Mouse (Mus musculus): ENCODE measurements around the gene Wfdc9.

The Wfdc9 gene

GRCm38 (mm10) chr2:164656483-164656882 lies at the start of gene Wfdc9:
TSS of gene Wfdc9 (minus strand) at chr2:164656583.
- DNase-seq (ENCODE audit: low spot score in 2 of 2), result no peak

- DNase-seq (ENCODE audit: low spot score in 2 of 2), result no peak
These were observed 49.6 kb upstream of the Wfdc9 start for GRCm38 (mm10) chr2:164705991-164706390.

- no peak for DNase-seq (ENCODE audit: low spot score in 2 of 2)
These were observed 48.9 kb upstream of the Wfdc9 start for GRCm38 (mm10) chr2:164705328-164705727.

GRCm38 (mm10) chr2:164704235-164704634 lies 47.9 kb upstream of the Wfdc9 start:
- DNase-seq (ENCODE audit: low spot score in 2 of 2), result no peak

GRCm38 (mm10) chr2:164701761-164702160 lies 45.4 kb upstream of the Wfdc9 start:
- DNase-seq (ENCODE audit: low spot score in 2 of 2), result no peak

GRCm38 (mm10) chr2:164700959-164701358 lies 44.6 kb upstream of the Wfdc9 start:
- DNase-seq (ENCODE audit: low spot score in 2 of 2), result no peak

GRCm38 (mm10) chr2:164698201-164698600 lies 41.8 kb upstream of the Wfdc9 start, which contains the start of gene Spint4:
TSS of gene Spint4 (plus strand) at chr2:164698501.
- DNase-seq (ENCODE audit: low spot score in 2 of 2), result no peak

GRCm38 (mm10) chr2:164684807-164685206 lies 28.4 kb upstream of the Wfdc9 start, which contains the start of gene Wfdc13:
TSS of gene Wfdc13 (plus strand) at chr2:164685107.
- DNase-seq (ENCODE audit: low spot score in 2 of 2), result no peak

GRCm38 (mm10) chr2:164679906-164680305 lies 23.5 kb upstream of the Wfdc9 start:
- DNase-seq (ENCODE audit: low spot score in 2 of 2), result peak; percentile 4 to 8

- peak; percentile 56 to 68 for DNase-seq (ENCODE audit: low spot score in 2 of 2)
These were observed 22.7 kb upstream of the Wfdc9 start for GRCm38 (mm10) chr2:164678848-164679625.

GRCm38 (mm10) chr2:164676916-164677685 lies 20.7 kb upstream of the Wfdc9 start:
- no peak for DNase-seq (ENCODE audit: low spot score in 2 of 2)

GRCm38 (mm10) chr2:164676103-164676502 lies 19.7 kb upstream of the Wfdc9 start:
- DNase-seq (ENCODE audit: low spot score in 2 of 2), result no peak

GRCm38 (mm10) chr2:164673987-164674386 lies 17.6 kb upstream of the Wfdc9 start, which contains the start of gene Wfdc11:
TSS of gene Wfdc11 (minus strand) at chr2:164674087.
- DNase-seq (ENCODE audit: low spot score in 2 of 2), result no peak

GRCm38 (mm10) chr2:164670938-164671337 lies 14.6 kb upstream of the Wfdc9 start:
- DNase-seq (ENCODE audit: low spot score in 2 of 2), result no peak

GRCm38 (mm10) chr2:164670261-164670660 lies 13.9 kb upstream of the Wfdc9 start:
- DNase-seq (ENCODE audit: low spot score in 2 of 2), result no peak

- DNase-seq (ENCODE audit: low spot score in 2 of 2), result no peak
These were observed 8.5 kb upstream of the Wfdc9 start for GRCm38 (mm10) chr2:164664851-164665250.

- peak; percentile 25 to 35 for DNase-seq (ENCODE audit: low spot score in 2 of 2)
These were observed 525 bp downstream of the Wfdc9 start, which contains the start of gene Wfdc10 for GRCm38 (mm10) chr2:164655858-164656257. TSS of gene Wfdc10 (plus strand) at chr2:164656046.

GRCm38 (mm10) chr2:164641881-164642673 lies 14.3 kb downstream of the Wfdc9 start:
- DNase-seq (ENCODE audit: low spot score in 2 of 2), result no peak

GRCm38 (mm10) chr2:164641129-164641528 lies 15.3 kb downstream of the Wfdc9 start:
- DNase-seq (ENCODE audit: low spot score in 2 of 2), result peak; percentile 13 to 26

GRCm38 (mm10) chr2:164638696-164639095 lies 17.7 kb downstream of the Wfdc9 start, which contains the start of gene Wfdc16:
TSS of gene Wfdc16 (minus strand) at chr2:164638796.
- no peak for DNase-seq (ENCODE audit: low spot score in 2 of 2)

GRCm38 (mm10) chr2:164635266-164635665 lies 21.1 kb downstream of the Wfdc9 start:
- DNase-seq (ENCODE audit: low spot score in 2 of 2), result no peak

- DNase-seq (ENCODE audit: low spot score in 2 of 2), result no peak
These were observed 34.6 kb downstream of the Wfdc9 start for GRCm38 (mm10) chr2:164621775-164622174.

Data from spleen, postnatal 36 days (tissue).